In the genomic region with DNA sequence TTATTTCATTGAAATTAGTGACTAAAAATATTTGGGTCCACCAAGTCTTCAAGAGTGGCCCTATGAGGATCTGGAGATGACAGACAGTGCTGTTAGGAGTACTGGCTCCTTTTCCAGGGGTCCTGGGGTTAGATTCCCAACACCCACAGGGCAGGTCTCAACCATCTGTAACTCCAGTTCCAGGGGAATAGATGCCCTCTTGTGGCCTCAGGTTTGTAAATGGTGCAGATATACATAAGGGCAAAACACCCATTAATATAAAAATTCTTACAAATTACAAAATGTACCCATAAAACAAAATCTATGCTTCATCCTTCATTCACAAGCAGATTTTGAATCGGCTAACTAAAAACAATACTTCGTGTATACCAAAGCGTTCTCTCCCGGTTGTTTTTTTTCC, we compare ENCODE assay signal across 7 mouse cellular contexts. TPM values are rescaled to one million over a fixed set of nuclear protein-coding genes. Genes with fewer than 3 reads are reported as not detected.
DNase-seq lines count a peak whose midpoint lies in the region; ATAC-seq and TF ChIP-seq lines count a peak whose summit lies in the region.

No protein-coding gene starts in this region.

- no peak overlapping the region for H3K27ac ChIP-seq in lung, postnatal 0 days (ENCODE audit: low read length)
- no peak overlapping the region for H3K27ac ChIP-seq in embryonic facial prominence, embryonic 12.5 days
- H3K27ac ChIP-seq in intestine, embryonic 16.5 days (ENCODE audit: low read length): no peak overlapping the region; the same call in 1 of the 2 replicates
- peak overlapping the region; percentile 94; the same call in 1 of the 2 replicates for H3K27ac ChIP-seq in neural tube, embryonic 15.5 days (replicated peaks)

- H3K9ac ChIP-seq in lung, postnatal 0 days (replicated peaks; ENCODE audit: low read depth): peak overlapping the region; percentile 86
- peak overlapping the region; percentile 94; the same call in 1 of the 2 replicates for H3K9ac ChIP-seq in embryonic facial prominence, embryonic 12.5 days
- peak overlapping the region; percentile 98; the same call in 1 of the 2 replicates for H3K9ac ChIP-seq in intestine, embryonic 16.5 days (ENCODE audit: low read depth, low read length)
- H3K9ac ChIP-seq in neural tube, embryonic 15.5 days (replicated peaks): peak overlapping the region; percentile 90

- H3K4me3 ChIP-seq in lung, postnatal 0 days (ENCODE audit: low read depth, low read length): peak overlapping the region; percentile 96
- peak overlapping the region; percentile 94 for H3K4me3 ChIP-seq in embryonic facial prominence, embryonic 12.5 days
- peak overlapping the region; percentile 100 for H3K4me3 ChIP-seq in intestine, embryonic 16.5 days (ENCODE audit: low read length)
- H3K4me3 ChIP-seq in neural tube, embryonic 15.5 days (replicated peaks): peak overlapping the region; percentile 84

- H3K9me3 ChIP-seq in lung, postnatal 0 days (ENCODE audit: low read length): no peaks in the 10 kb centered on the region
- H3K9me3 ChIP-seq in embryonic facial prominence, embryonic 12.5 days: no peaks in the 10 kb centered on the region
- no peaks in the 10 kb centered on the region for H3K9me3 ChIP-seq in intestine, embryonic 16.5 days (ENCODE audit: control insufficient read depth, low read length)
- H3K9me3 ChIP-seq in neural tube, embryonic 15.5 days (replicated peaks): no peaks in the 10 kb centered on the region

- ATAC-seq in lung, postnatal 0 days: no peak
- no peak for ATAC-seq in embryonic facial prominence, embryonic 12.5 days (ENCODE audit: insufficient number of reproducible peaks, insufficient read depth, low FRiP score, low TSS enrichment)
- no peak for ATAC-seq in intestine, embryonic 16.5 days
- peak; percentile 31 for ATAC-seq in neural tube, embryonic 15.5 days (ENCODE audit: low FRiP score)

- H3K4me1 ChIP-seq in lung, postnatal 0 days (ENCODE audit: insufficient read depth, low read depth, low read length): peaks cover 11% of the 10 kb centered on the region; the same call in 1 of the 2 replicates
- peaks cover 14% of the 10 kb centered on the region for H3K4me1 ChIP-seq in embryonic facial prominence, embryonic 12.5 days
- peaks cover 11% of the 10 kb centered on the region for H3K4me1 ChIP-seq in intestine, embryonic 16.5 days (ENCODE audit: control insufficient read depth, insufficient read depth, low read length)
- peaks cover 18% of the 10 kb centered on the region for H3K4me1 ChIP-seq in neural tube, embryonic 15.5 days

- no peak for TF ChIP-seq EP300 in lung, postnatal 0 days (IDR thresholded peaks at IDR 0.05)

- H3K27me3 ChIP-seq in lung, postnatal 0 days (replicated peaks; ENCODE audit: insufficient read depth, low read length): no peaks in the 10 kb centered on the region
- H3K27me3 ChIP-seq in embryonic facial prominence, embryonic 12.5 days: no peaks in the 10 kb centered on the region
- H3K27me3 ChIP-seq in intestine, embryonic 16.5 days (replicated peaks; ENCODE audit: control insufficient read depth, insufficient read depth, low read length): no peaks in the 10 kb centered on the region
- no peaks in the 10 kb centered on the region for H3K27me3 ChIP-seq in neural tube, embryonic 15.5 days (replicated peaks)

- WGBS in lung, postnatal 0 days: 34% methylated on average over 4 of the region's 4 CpGs
- WGBS in embryonic facial prominence, embryonic 12.5 days: 34% methylated on average over 4 of the region's 4 CpGs
- 37% methylated on average over 4 of the region's 4 CpGs for WGBS in intestine, embryonic 16.5 days
- WGBS in neural tube, embryonic 15.5 days: 39% methylated on average over 4 of the region's 4 CpGs

- peak; percentile 28 for TF ChIP-seq CTCF in lung, postnatal 0 days (IDR thresholded peaks at IDR 0.05)

- no peak for DNase-seq in lung, postnatal 0 days (ENCODE audit: low spot score)
- no peak for DNase-seq in lung, postnatal 14 days
- DNase-seq in left cerebral cortex, adult 8-10 months (ENCODE audit: low spot score in 2 of 2): no peak
- DNase-seq in MN1 (ENCODE audit: low spot score): no peak

- peaks cover 9% of the 10 kb centered on the region; the same call in 1 of the 2 replicates for H3K36me3 ChIP-seq in lung, postnatal 0 days (ENCODE audit: insufficient read depth, low read length)
- peaks cover 10% of the 10 kb centered on the region for H3K36me3 ChIP-seq in embryonic facial prominence, embryonic 12.5 days
- H3K36me3 ChIP-seq in intestine, embryonic 16.5 days (ENCODE audit: control insufficient read depth, insufficient read depth, low read length): peaks cover 1% of the 10 kb centered on the region
- H3K36me3 ChIP-seq in neural tube, embryonic 15.5 days: peaks cover 6% of the 10 kb centered on the region

- H3K4me2 ChIP-seq in lung, postnatal 0 days (replicated peaks; ENCODE audit: low read depth, low read length): peak overlapping the region; percentile 70
- peak overlapping the region; percentile 30 for H3K4me2 ChIP-seq in embryonic facial prominence, embryonic 12.5 days (replicated peaks)
- peak overlapping the region; percentile 47; the same call in 1 of the 2 replicates for H3K4me2 ChIP-seq in intestine, embryonic 16.5 days (ENCODE audit: low read depth, low read length)
- H3K4me2 ChIP-seq in neural tube, embryonic 15.5 days: peak overlapping the region; percentile 67

RNA-seq across cellular contexts. Expression of a gene that starts 0.6 kb away (rescaled TPM):
- polyA plus RNA-seq in lung, postnatal 0 days (2015; fragmentation: Nextera tagmentation; extraction: Ambion mirVana): 39.1 and 45.0 TPM in 2 replicates
- polyA plus RNA-seq in embryonic facial prominence, embryonic 12.5 days (2016; fragmentation: Nextera tagmentation; extraction: Ambion mirVana): 68.0 and 70.2 TPM in 2 replicates
- polyA plus RNA-seq in intestine, embryonic 16.5 days (2015; fragmentation: Nextera tagmentation; extraction: Ambion mirVana): 61.9 and 67.0 TPM in 2 replicates
- 158 and 169 TPM in 2 replicates for polyA plus RNA-seq in neural tube, embryonic 15.5 days (2015; fragmentation: Nextera tagmentation; extraction: Ambion mirVana)
- total RNA-seq in left cerebral cortex, adult 8-10 months (2022): 10 to 100 TPM; 81.6 to 85.7 (median 84.4) TPM

RNA-seq across cellular contexts. Expression of a gene that starts 27.4 kb away (rescaled TPM):
- 1.8 and 1.9 TPM in 2 replicates for polyA plus RNA-seq in lung, postnatal 0 days (2015; fragmentation: Nextera tagmentation; extraction: Ambion mirVana)
- polyA plus RNA-seq in embryonic facial prominence, embryonic 12.5 days (2016; fragmentation: Nextera tagmentation; extraction: Ambion mirVana): 18.6 and 22.3 TPM in 2 replicates
- polyA plus RNA-seq in intestine, embryonic 16.5 days (2015; fragmentation: Nextera tagmentation; extraction: Ambion mirVana): 18.9 and 19.0 TPM in 2 replicates
- 8.3 and 9.8 TPM in 2 replicates for polyA plus RNA-seq in neural tube, embryonic 15.5 days (2015; fragmentation: Nextera tagmentation; extraction: Ambion mirVana)
- 10 to 100 TPM; 23.0 to 26.0 (median 24.4) TPM for total RNA-seq in left cerebral cortex, adult 8-10 months (2022)
